Mouse (Mus musculus): ENCODE measurements around the gene Sorl1. TPM values are rescaled to one million over a fixed set of nuclear protein-coding genes. Genes with fewer than 3 reads are reported as not detected.

The Sorl1 gene
- polyA plus RNA-seq, 1 experiment from 2014 or later = 6.0 TPM

GRCm38 (mm10) chr9:41918155-41918554 lies 205.9 kb downstream of the Sorl1 start:
- no peak overlapping the region for H3K4me2 ChIP-seq (ENCODE audit: low read depth, low read length)
- no peak for ATAC-seq
- H3K4me1 ChIP-seq (ENCODE audit: control insufficient read depth, insufficient read depth, low read length) = no peaks in the 10 kb centered on the region
- no peaks in the 10 kb centered on the region for H3K27me3 ChIP-seq (replicated peaks; ENCODE audit: control insufficient read depth, insufficient read depth, low read length)
- H3K27ac ChIP-seq (ENCODE audit: low read length) = no peak overlapping the region
- H3K9me3 ChIP-seq (ENCODE audit: control insufficient read depth, low read length) = no peaks in the 10 kb centered on the region
- H3K36me3 ChIP-seq (ENCODE audit: control insufficient read depth, insufficient read depth, low read length) = no peaks in the 10 kb centered on the region
- H3K4me3 ChIP-seq (ENCODE audit: low read length) = no peak overlapping the region
- 71% methylated on average over 4 of the region's 4 CpGs for WGBS
- H3K9ac ChIP-seq (ENCODE audit: low read depth, low read length) = no peak overlapping the region

GRCm38 (mm10) chr9:41915571-41915970 lies 208.5 kb downstream of the Sorl1 start:
- Histone ChIP-seq H3K27me3 (replicated peaks; ENCODE audit: control insufficient read depth, insufficient read depth, low read length) (no peaks in the 10 kb centered on the region), H3K36me3 (ENCODE audit: control insufficient read depth, insufficient read depth, low read length) (no peaks in the 10 kb centered on the region), H3K27ac (ENCODE audit: low read length) (no peak overlapping the region), H3K9me3 (ENCODE audit: control insufficient read depth, low read length) (no peaks in the 10 kb centered on the region), H3K4me2 (ENCODE audit: low read depth, low read length) (no peak overlapping the region), H3K4me3 (ENCODE audit: low read length) (no peak overlapping the region), H3K9ac (ENCODE audit: low read depth, low read length) (no peak overlapping the region), H3K4me1 (ENCODE audit: control insufficient read depth, insufficient read depth, low read length) (no peaks in the 10 kb centered on the region)
- 83% methylated on average over 8 of the region's 8 CpGs for WGBS
- ATAC-seq = no peak

Other genes starting within 250 kb of the Sorl1 start
- 106 and 118 TPM in 2 replicates for gene Sc5d, start 140.0 kb upstream of the Sorl1 start, polyA plus RNA-seq (2015; fragmentation: Nextera tagmentation; extraction: Ambion mirVana)

All from intestine, embryonic 16.5 days (tissue).